Mouse (Mus musculus) megakaryocyte, adult 5-6 weeks (primary cell): ENCODE data around the gene Ccnl2. TPM values are rescaled to one million over a fixed set of nuclear protein-coding genes. Genes with fewer than 3 reads are reported as not detected.

ENCODE experiments used
- ATAC-seq: 2 replicates; pipeline ENCODE4 v1.8.0; 2016; ENCODE audit warnings: mild to moderate bottlenecking, inconsistent platforms; ENCODE audit not compliant: poor library complexity, severe bottlenecking
- total RNA-seq, 2 experiments: library from RNA; stranded (forward) in 1 of 2; stranded (reverse) in 1 of 2; fragments of 153-499, 151-499 nt in 1 of 2; fragments of 221-1000, 200-1000 nt in 1 of 2; gene quantifications; 2 replicates each; pipeline versions ENCODE4 v1.2.3 to v1.2.4; 2015 to 2017

Gene Ccnl2
- total RNA-seq, 2 experiments from 2014 or later, result 69.8 to 93.7 TPM

- ATAC-seq, result no peak
Observed at GRCm38 (mm10) chr4:155859318-155859717, 47.0 kb downstream of the Ccnl2 start.

- ATAC-seq, result peak; percentile 92
Observed at GRCm38 (mm10) chr4:155861787-155862186, 49.5 kb downstream of the Ccnl2 start.

GRCm38 (mm10) chr4:155863001-155863400 is 50.7 kb downstream of the Ccnl2 start, which contains the start of gene Tas1r3:
Tas1r3 (minus strand) TSS chr4:155863362.
- ATAC-seq, result no peak

- ATAC-seq, result peak; percentile 30
Observed at GRCm38 (mm10) chr4:155868614-155869298, 56.5 kb downstream of the Ccnl2 start.

- peak; percentile 98 for ATAC-seq
Observed at GRCm38 (mm10) chr4:155869317-155870033, 57.2 kb downstream of the Ccnl2 start, which contains the start of the genes Cptp and Ints11. Cptp (minus strand) TSS chr4:155869440. Ints11 (plus strand) TSS chr4:155869546.

- ATAC-seq, result no peak
Observed at GRCm38 (mm10) chr4:155871404-155871803, 59.1 kb downstream of the Ccnl2 start.

Other genes with a start within 250 kb of the Ccnl2 start
- gene Slc35e2, start 211.1 kb upstream of the Ccnl2 start, total RNA-seq (2015), result 10.1 and 18.8 TPM in 2 replicates
- gene Slc35e2, start 211.1 kb upstream of the Ccnl2 start, total RNA-seq (2017), result 8.7 and 12.8 TPM in 2 replicates
- gene Cdk11b, start 187.6 kb upstream of the Ccnl2 start, total RNA-seq (2015), result 43.2 and 57.8 TPM in 2 replicates
- gene Cdk11b, start 187.6 kb upstream of the Ccnl2 start, total RNA-seq (2017), result 48.1 and 81.5 TPM in 2 replicates
- gene Gm10563, start 167.1 kb upstream of the Ccnl2 start, total RNA-seq (2015), result not detected in 2 replicates
- not detected in 2 replicates for gene Gm10563, start 167.1 kb upstream of the Ccnl2 start, total RNA-seq (2017)
- gene Mmp23, start 159.1 kb upstream of the Ccnl2 start, total RNA-seq (2015), result 0.18 and 0.20 TPM in 2 replicates
- gene Mmp23, start 159.1 kb upstream of the Ccnl2 start, total RNA-seq (2017), result 0.22 and 0.94 TPM in 2 replicates
- gene Mib2, start 143.3 kb upstream of the Ccnl2 start, total RNA-seq (2015), result 5.9 and 6.4 TPM in 2 replicates
- 23.5 and 29.0 TPM in 2 replicates for gene Mib2, start 143.3 kb upstream of the Ccnl2 start, total RNA-seq (2017)
- gene Fndc10, start 118.1 kb upstream of the Ccnl2 start, total RNA-seq (2015), result 0.55 and 0.71 TPM in 2 replicates
- gene Fndc10, start 118.1 kb upstream of the Ccnl2 start, total RNA-seq (2017), result 0.26 and 0.45 TPM in 2 replicates
- 130 and 132 TPM in 2 replicates for gene Ssu72, start 107.7 kb upstream of the Ccnl2 start, total RNA-seq (2015)
- gene Ssu72, start 107.7 kb upstream of the Ccnl2 start, total RNA-seq (2017), result 125 and 133 TPM in 2 replicates
- 0.09 and 0.30 TPM in 2 replicates for gene Tmem240, start 77.7 kb upstream of the Ccnl2 start, total RNA-seq (2015)
- gene Tmem240, start 77.7 kb upstream of the Ccnl2 start, total RNA-seq (2017), result 0.18 TPM in 1 of 2 replicates, not detected in the other
- gene Atad3a, start 51.4 kb upstream of the Ccnl2 start, total RNA-seq (2015), result 13.5 and 14.1 TPM in 2 replicates
- 17.8 and 22.9 TPM in 2 replicates for gene Atad3a, start 51.4 kb upstream of the Ccnl2 start, total RNA-seq (2017)
- not detected in 2 replicates for gene Vwa1, start 37.8 kb upstream of the Ccnl2 start, total RNA-seq (2015)
- gene Vwa1, start 37.8 kb upstream of the Ccnl2 start, total RNA-seq (2017), result 0.20 TPM in 1 of 2 replicates, not detected in the other
- 0.07 TPM in 1 of 2 replicates, not detected in the other for gene Tmem88b, start 26.6 kb upstream of the Ccnl2 start, total RNA-seq (2015)
- gene Tmem88b, start 26.6 kb upstream of the Ccnl2 start, total RNA-seq (2017), result not detected in 2 replicates
- gene Ankrd65, start 22.1 kb upstream of the Ccnl2 start, total RNA-seq (2015), result not detected in 2 replicates
- not detected in 2 replicates for gene Ankrd65, start 22.1 kb upstream of the Ccnl2 start, total RNA-seq (2017)
- 131 and 139 TPM in 2 replicates for gene Mrpl20, start 9.6 kb upstream of the Ccnl2 start, total RNA-seq (2015)
- gene Mrpl20, start 9.6 kb upstream of the Ccnl2 start, total RNA-seq (2017), result 49.5 and 50.2 TPM in 2 replicates
- gene Aurkaip1, start 18.8 kb downstream of the Ccnl2 start, total RNA-seq (2015), result 99.7 and 101 TPM in 2 replicates
- gene Aurkaip1, start 18.8 kb downstream of the Ccnl2 start, total RNA-seq (2017), result 131 and 143 TPM in 2 replicates
- not detected in 2 replicates for gene Mxra8, start 27.2 kb downstream of the Ccnl2 start, total RNA-seq (2015)
- gene Mxra8, start 27.2 kb downstream of the Ccnl2 start, total RNA-seq (2017), result 1.2 TPM in 2 replicates
- 9.8 and 10.8 TPM in 2 replicates for gene Dvl1, start 34.9 kb downstream of the Ccnl2 start, total RNA-seq (2015)
- 10.5 and 11.3 TPM in 2 replicates for gene Dvl1, start 34.9 kb downstream of the Ccnl2 start, total RNA-seq (2017)
- 0.93 and 1.4 TPM in 2 replicates for gene Tas1r3, start 50.9 kb downstream of the Ccnl2 start, total RNA-seq (2015)
- 0.66 and 1.1 TPM in 2 replicates for gene Tas1r3, start 50.9 kb downstream of the Ccnl2 start, total RNA-seq (2017)
- gene Cptp, start 57.0 kb downstream of the Ccnl2 start, total RNA-seq (2015), result 9.1 and 11.7 TPM in 2 replicates
- gene Cptp, start 57.0 kb downstream of the Ccnl2 start, total RNA-seq (2017), result 8.8 and 14.1 TPM in 2 replicates
- gene Ints11, start 57.1 kb downstream of the Ccnl2 start, total RNA-seq (2015), result 35.0 and 40.9 TPM in 2 replicates
- gene Ints11, start 57.1 kb downstream of the Ccnl2 start, total RNA-seq (2017), result 22.0 and 23.0 TPM in 2 replicates
- 11.4 and 14.1 TPM in 2 replicates for gene Pusl1, start 79.3 kb downstream of the Ccnl2 start, total RNA-seq (2015)
- gene Pusl1, start 79.3 kb downstream of the Ccnl2 start, total RNA-seq (2017), result 8.9 and 11.5 TPM in 2 replicates
- gene Acap3, start 79.3 kb downstream of the Ccnl2 start, total RNA-seq (2015), result 19.4 and 22.3 TPM in 2 replicates
- 18.0 and 23.7 TPM in 2 replicates for gene Acap3, start 79.3 kb downstream of the Ccnl2 start, total RNA-seq (2017)
- 65.3 and 67.7 TPM in 2 replicates for gene Ube2j2, start 131.3 kb downstream of the Ccnl2 start, total RNA-seq (2015)
- gene Ube2j2, start 131.3 kb downstream of the Ccnl2 start, total RNA-seq (2017), result 91.4 and 101 TPM in 2 replicates
- gene C1qtnf12, start 149.8 kb downstream of the Ccnl2 start, total RNA-seq (2015), result 30.3 and 40.1 TPM in 2 replicates
- 9.4 and 14.6 TPM in 2 replicates for gene C1qtnf12, start 149.8 kb downstream of the Ccnl2 start, total RNA-seq (2017)
- 3.5 and 3.6 TPM in 2 replicates for gene B3galt6, start 180.2 kb downstream of the Ccnl2 start, total RNA-seq (2015)
- gene B3galt6, start 180.2 kb downstream of the Ccnl2 start, total RNA-seq (2017), result 3.5 and 4.0 TPM in 2 replicates
- gene Sdf4, start 180.4 kb downstream of the Ccnl2 start, total RNA-seq (2015), result 43.6 and 57.5 TPM in 2 replicates
- gene Sdf4, start 180.4 kb downstream of the Ccnl2 start, total RNA-seq (2017), result 216 and 221 TPM in 2 replicates
- 1.5 and 2.1 TPM in 2 replicates for gene Tnfrsf4, start 201.4 kb downstream of the Ccnl2 start, total RNA-seq (2015)
- gene Tnfrsf4, start 201.4 kb downstream of the Ccnl2 start, total RNA-seq (2017), result 1.2 and 2.8 TPM in 2 replicates
- 2.7 and 10.3 TPM in 2 replicates for gene Tnfrsf18, start 213.7 kb downstream of the Ccnl2 start, total RNA-seq (2015)
- 6.0 and 7.2 TPM in 2 replicates for gene Tnfrsf18, start 213.7 kb downstream of the Ccnl2 start, total RNA-seq (2017)
- gene Ttll10, start 246.9 kb downstream of the Ccnl2 start, total RNA-seq (2015), result not detected in 2 replicates
- not detected in 2 replicates for gene Ttll10, start 246.9 kb downstream of the Ccnl2 start, total RNA-seq (2017)